Mouse (Mus musculus): ENCODE data around the gene Gbx2.

DNA sequence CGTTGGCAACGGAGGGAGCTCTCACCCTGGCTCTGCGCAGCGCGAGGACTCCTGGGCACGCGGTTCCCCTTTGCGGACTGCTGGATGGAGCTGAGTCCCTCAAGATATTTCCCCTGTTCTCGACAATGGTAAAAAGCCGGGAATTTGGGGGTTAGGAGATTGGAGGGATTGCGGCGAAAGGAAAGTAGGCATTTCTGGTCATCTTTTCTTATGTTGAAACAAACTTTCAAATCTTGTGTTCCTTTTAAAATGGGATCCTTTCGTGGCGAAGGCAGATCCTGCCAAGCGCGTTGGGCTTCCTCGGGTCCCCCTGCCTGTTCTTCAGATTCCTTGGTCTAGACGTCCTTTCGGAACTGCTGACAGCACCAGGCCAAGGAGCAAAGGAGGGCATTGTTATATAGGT is 1.0 kb upstream of the Gbx2 start:
- TF ChIP-seq GATA1 (IDR thresholded peaks at IDR 0.05; ENCODE audit: borderline replicate concordance, low read length) (no peak), CTCF (IDR thresholded peaks at IDR 0.05; ENCODE audit: low read depth, low read length) (no peak)

Measured in G1E (cell line).